Mouse (Mus musculus): Measurements from ENCODE around the gene Trpm3. TPM values are rescaled to one million over a fixed set of nuclear protein-coding genes. Genes with fewer than 3 reads are reported as not detected.
"Not testable (repeated sequence)": the region's sequence is repeated elsewhere in the genome, so short reads cannot be mapped to it uniquely, and the experiment has no call there.

The Trpm3 gene
- polyA plus RNA-seq, 1 experiment from 2014 or later = 1.9 TPM

DNA sequence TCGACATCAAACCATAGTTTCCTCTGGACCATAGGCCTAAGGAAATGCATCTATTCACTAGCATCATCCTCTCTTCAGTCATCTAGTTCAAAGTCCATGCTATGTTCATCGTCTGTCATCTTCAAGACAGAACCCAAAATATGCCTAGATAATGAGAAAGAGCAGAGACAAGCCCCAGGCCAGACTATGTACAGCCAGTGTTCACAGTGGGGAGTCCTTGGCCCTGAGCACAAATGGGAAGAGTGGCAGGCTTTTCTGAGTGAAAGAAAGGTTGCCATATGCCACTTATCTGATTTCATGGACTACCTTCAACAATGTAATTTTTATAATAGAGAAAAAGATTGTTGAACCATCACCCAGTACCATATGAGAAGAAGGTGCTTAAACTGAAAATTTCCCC, 703.9 kb downstream of the Trpm3 start:
- no peak overlapping the region for H3K27ac ChIP-seq (ENCODE audit: low read depth)
- no peak for DNase-seq
- H3K4me2 ChIP-seq = no peak overlapping the region
- no peaks in the 10 kb centered on the region for H3K9me3 ChIP-seq (ENCODE audit: low read depth, low read length)
- H3K27me3 ChIP-seq (ENCODE audit: insufficient read depth, low read length) = no peaks in the 10 kb centered on the region
- TF ChIP-seq CTCF (IDR thresholded peaks at IDR 0.05; ENCODE audit: low read depth) = no peak
- no peak for ATAC-seq (ENCODE audit: insufficient read depth)
- H3K36me3 ChIP-seq (ENCODE audit: insufficient read depth) = no peaks in the 10 kb centered on the region
- H3K9ac ChIP-seq = no peak overlapping the region
- 88% methylated on average over 2 of the region's 2 CpGs for WGBS
- H3K4me1 ChIP-seq (ENCODE audit: insufficient read depth) = no peaks in the 10 kb centered on the region
- no peak overlapping the region for H3K4me3 ChIP-seq (ENCODE audit: low read depth, low read length)

DNA sequence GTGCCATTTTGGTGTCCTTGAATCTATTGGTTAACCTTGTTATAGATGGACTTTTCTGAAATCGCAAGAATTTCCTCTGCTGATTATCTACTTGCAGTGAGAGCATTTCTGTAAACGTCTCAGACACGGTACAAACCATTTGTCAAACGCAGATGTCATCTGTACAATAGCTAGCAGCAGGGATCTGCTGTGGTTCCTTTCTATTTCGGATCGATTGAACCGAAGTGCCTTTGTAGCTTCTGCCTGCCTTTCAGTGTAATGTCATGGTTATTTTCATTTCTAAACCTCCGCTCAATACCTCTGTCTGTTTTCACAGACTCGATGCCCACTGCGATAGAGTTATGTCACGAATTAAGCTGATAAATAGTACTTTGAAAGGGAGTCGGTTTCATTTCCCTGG, 708.9 kb downstream of the Trpm3 start:
- WGBS = 64% methylated on average over 12 of the region's 12 CpGs

DNA sequence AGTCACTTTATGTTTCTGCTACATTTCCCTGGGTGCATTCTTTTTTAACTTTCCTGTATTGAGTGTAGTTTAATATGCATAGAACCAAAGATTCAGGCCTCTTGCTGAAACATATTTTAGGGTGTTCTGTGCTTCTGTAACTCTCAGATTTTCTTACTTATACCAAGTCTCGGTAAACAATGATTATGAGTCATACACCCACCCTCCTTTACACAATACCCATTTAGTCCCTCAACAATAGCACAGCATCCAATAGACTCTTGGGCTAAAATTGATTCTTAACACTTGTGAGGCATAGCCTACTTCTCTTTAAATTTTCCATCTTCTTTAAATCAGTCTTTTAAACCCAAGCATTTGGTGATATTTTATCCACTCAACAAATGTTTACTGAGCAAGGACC, 709.4 kb downstream of the Trpm3 start:
- Histone ChIP-seq H3K36me3 (ENCODE audit: insufficient read depth) (no peaks in the 10 kb centered on the region), H3K4me2 (no peak overlapping the region), H3K27me3 (ENCODE audit: insufficient read depth, low read length) (no peaks in the 10 kb centered on the region), H3K27ac (ENCODE audit: low read depth) (no peak overlapping the region), H3K9me3 (ENCODE audit: low read depth, low read length) (no peaks in the 10 kb centered on the region), H3K9ac (no peak overlapping the region), H3K4me1 (ENCODE audit: insufficient read depth) (no peaks in the 10 kb centered on the region), H3K4me3 (ENCODE audit: low read depth, low read length) (no peak overlapping the region)
- no peak for DNase-seq
- no peak for TF ChIP-seq CTCF (IDR thresholded peaks at IDR 0.05; ENCODE audit: low read depth)
- 64% methylated on average over 1 of the region's 1 CpGs for WGBS
- no peak for ATAC-seq (ENCODE audit: insufficient read depth)

More for the DNA sequence above, 708.9 kb downstream of the Trpm3 start:
- DNase-seq (no peak), ATAC-seq (ENCODE audit: insufficient read depth) (no peak)
- Histone ChIP-seq H3K36me3 (ENCODE audit: insufficient read depth) (no peaks in the 10 kb centered on the region), H3K4me1 (ENCODE audit: insufficient read depth) (no peaks in the 10 kb centered on the region), H3K4me2 (no peak overlapping the region), H3K27ac (ENCODE audit: low read depth) (no peak overlapping the region), H3K9me3 (ENCODE audit: low read depth, low read length) (no peaks in the 10 kb centered on the region), H3K4me3 (ENCODE audit: low read depth, low read length) (no peak overlapping the region), H3K27me3 (ENCODE audit: insufficient read depth, low read length) (no peaks in the 10 kb centered on the region), H3K9ac (no peak overlapping the region)
- TF ChIP-seq CTCF (IDR thresholded peaks at IDR 0.05; ENCODE audit: low read depth) = no peak

DNA sequence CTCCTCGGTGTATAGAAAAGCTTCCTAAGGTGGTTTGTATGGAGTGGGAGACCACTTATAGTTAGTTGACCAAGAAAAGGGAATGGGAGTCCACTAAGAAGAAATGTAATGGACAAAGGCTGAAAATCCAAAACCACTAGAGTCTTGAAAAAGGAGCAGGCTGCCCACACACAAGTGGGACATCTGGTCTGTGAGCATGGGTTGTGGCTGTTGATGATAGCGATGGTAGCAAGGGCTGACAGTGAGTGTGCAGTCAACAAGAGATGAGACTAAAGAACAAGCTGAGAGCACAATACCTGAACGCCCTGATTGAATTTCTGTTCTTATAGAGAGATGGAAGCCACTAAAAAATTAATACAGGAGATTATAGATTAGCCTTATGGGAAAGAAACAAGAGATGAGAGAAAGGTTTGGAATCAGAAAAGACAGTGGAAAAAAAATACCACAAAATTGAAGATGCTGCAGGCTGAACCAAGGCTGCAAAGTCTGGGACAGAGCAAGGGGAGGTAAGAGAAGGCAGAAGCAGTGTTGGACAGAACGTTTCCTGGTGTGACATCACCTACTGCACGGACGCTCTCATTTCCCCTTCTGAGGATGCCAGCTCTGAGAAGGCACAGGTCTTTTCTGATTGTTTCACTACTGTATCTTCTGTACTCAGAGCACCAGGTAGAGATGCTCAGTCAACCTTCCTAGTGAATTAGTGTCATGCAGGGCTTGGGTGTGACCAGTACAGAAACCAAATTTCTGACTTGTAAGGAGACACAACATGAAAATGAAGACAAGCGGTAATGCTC, 710.1 kb downstream of the Trpm3 start:
- no peaks in the 10 kb centered on the region for H3K36me3 ChIP-seq (ENCODE audit: insufficient read depth)
- no peak for ATAC-seq (ENCODE audit: insufficient read depth)
- H3K27ac ChIP-seq (ENCODE audit: low read depth) = no peak overlapping the region
- H3K9ac ChIP-seq = no peak overlapping the region
- no peaks in the 10 kb centered on the region for H3K27me3 ChIP-seq (ENCODE audit: insufficient read depth, low read length)
- WGBS = 78% methylated on average over 7 of the region's 7 CpGs
- no peak for DNase-seq
- no peaks in the 10 kb centered on the region for H3K4me1 ChIP-seq (ENCODE audit: insufficient read depth)
- H3K4me3 ChIP-seq (ENCODE audit: low read depth, low read length) = no peak overlapping the region
- no peak for TF ChIP-seq CTCF (IDR thresholded peaks at IDR 0.05; ENCODE audit: low read depth)
- no peak overlapping the region for H3K4me2 ChIP-seq
- H3K9me3 ChIP-seq (ENCODE audit: low read depth, low read length) = no peaks in the 10 kb centered on the region

DNA sequence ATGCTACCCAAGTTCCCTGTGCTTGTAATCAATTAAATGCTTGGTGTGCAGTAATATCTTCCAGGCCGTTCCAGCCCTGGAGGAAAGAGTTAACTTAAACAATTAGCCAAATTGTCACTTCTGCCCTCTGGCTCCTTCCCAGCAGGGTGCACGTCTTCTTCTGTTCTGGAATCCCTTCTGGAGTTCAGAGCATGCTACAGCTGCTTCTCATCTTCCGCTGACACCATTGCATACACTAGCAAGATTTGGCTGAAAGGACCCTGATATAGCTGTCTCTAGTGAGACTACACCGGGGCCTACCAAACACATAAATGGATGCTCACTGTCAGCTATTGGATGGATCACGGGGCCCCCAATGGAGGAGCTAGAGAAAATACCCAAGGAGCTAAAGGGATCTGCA, 712.6 kb downstream of the Trpm3 start:
- H3K36me3 ChIP-seq (ENCODE audit: insufficient read depth); H3K4me3 ChIP-seq (ENCODE audit: low read depth, low read length); H3K9ac ChIP-seq; H3K4me1 ChIP-seq (ENCODE audit: insufficient read depth); H3K4me2 ChIP-seq; H3K27ac ChIP-seq (ENCODE audit: low read depth); H3K9me3 ChIP-seq (ENCODE audit: low read depth, low read length); H3K27me3 ChIP-seq (ENCODE audit: insufficient read depth, low read length): not testable (repeated sequence)
- WGBS = 40% methylated on average over 5 of the region's 5 CpGs
- peak; percentile 75 for DNase-seq
- peak; percentile 56; the same call in 1 of the 2 replicates for ATAC-seq (ENCODE audit: insufficient read depth)

DNA sequence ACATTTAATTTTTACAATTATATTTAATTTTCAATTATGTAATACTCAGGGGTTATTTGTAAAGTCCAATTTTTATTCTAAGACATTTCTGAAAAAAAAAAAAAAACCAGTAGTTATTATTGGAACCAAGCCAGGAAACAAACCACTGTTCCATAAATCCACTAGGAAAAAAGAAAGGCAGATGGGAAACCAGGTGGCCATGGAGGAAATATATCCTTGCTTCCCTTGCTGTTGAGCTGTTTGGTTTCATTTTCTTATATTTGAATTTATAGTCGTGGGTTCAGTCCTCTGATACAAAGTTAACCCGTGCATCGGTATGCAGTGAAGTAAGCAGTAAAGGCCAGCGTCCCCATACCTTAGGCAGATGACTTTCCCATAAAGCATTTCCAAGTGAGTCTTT, 720.8 kb downstream of the Trpm3 start:
- Histone ChIP-seq H3K27me3 (ENCODE audit: insufficient read depth, low read length) (no peaks in the 10 kb centered on the region), H3K4me2 (no peak overlapping the region), H3K9me3 (ENCODE audit: low read depth, low read length) (no peaks in the 10 kb centered on the region), H3K4me1 (ENCODE audit: insufficient read depth) (no peaks in the 10 kb centered on the region), H3K9ac (no peak overlapping the region), H3K27ac (ENCODE audit: low read depth) (no peak overlapping the region), H3K4me3 (ENCODE audit: low read depth, low read length) (no peak overlapping the region), H3K36me3 (ENCODE audit: insufficient read depth) (no peaks in the 10 kb centered on the region)
- no peak for TF ChIP-seq CTCF (IDR thresholded peaks at IDR 0.05; ENCODE audit: low read depth)
- ATAC-seq (ENCODE audit: insufficient read depth) (no peak), DNase-seq (no peak)
- WGBS = 80% methylated on average over 4 of the region's 4 CpGs

DNA sequence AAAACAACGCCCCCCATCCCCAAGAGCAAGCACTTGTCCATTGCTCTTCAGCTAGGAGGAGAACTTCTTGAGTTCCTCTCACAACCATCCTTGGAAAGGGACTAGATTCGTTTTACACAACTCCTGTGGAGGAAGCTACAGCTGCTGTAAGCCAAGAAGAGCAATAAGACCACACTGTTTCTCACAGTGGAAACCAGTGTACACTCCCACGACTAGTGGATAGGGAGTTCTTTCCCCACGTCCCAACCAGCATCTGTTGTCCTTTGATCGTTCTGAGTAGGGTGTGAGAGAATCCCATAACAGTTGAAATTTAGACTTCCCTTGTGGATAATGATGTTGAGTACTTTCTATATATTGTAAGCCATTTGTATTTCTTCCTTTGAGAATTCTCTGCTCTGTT, 728.6 kb downstream of the Trpm3 start:
- Histone ChIP-seq H3K9me3 (ENCODE audit: low read depth, low read length) (no peaks in the 10 kb centered on the region), H3K4me3 (ENCODE audit: low read depth, low read length) (no peak overlapping the region), H3K27me3 (ENCODE audit: insufficient read depth, low read length) (no peaks in the 10 kb centered on the region), H3K4me2 (no peak overlapping the region), H3K27ac (ENCODE audit: low read depth) (no peak overlapping the region), H3K9ac (no peak overlapping the region), H3K4me1 (ENCODE audit: insufficient read depth) (no peaks in the 10 kb centered on the region), H3K36me3 (ENCODE audit: insufficient read depth) (no peaks in the 10 kb centered on the region)
- ATAC-seq (ENCODE audit: insufficient read depth) (no peak), DNase-seq (no peak)
- TF ChIP-seq CTCF (IDR thresholded peaks at IDR 0.05; ENCODE audit: low read depth) = no peak
- 75% methylated on average over 5 of the region's 5 CpGs for WGBS

All from lung, embryonic 14.5 days (tissue).